Mouse (Mus musculus): Measurements from ENCODE around the gene Prpf40b. TPM values are rescaled to one million over a fixed set of nuclear protein-coding genes. Genes with fewer than 3 reads are reported as not detected.
"Not testable (repeated sequence)": the region's sequence is repeated elsewhere in the genome, so short reads cannot be mapped to it uniquely, and the experiment has no call there.

Prpf40b gene
- polyA plus RNA-seq (2015; fragmentation: Nextera tagmentation; extraction: Ambion mirVana): 29.8 and 34.8 TPM in 2 replicates

GRCm38 (mm10) chr15:99294813-99295374 lies at the start of gene Prpf40b:
Gene Prpf40b, plus strand, starts transcription at chr15:99295087.
- peak within 1 kb of the TSS; percentile 63 for H3K4me2 ChIP-seq (ENCODE audit: low read depth, low read length)
- H3K27ac ChIP-seq (ENCODE audit: low read length): peak within 1 kb of the TSS; percentile 84
- peak within 1 kb of the TSS; percentile 73 for H3K4me3 ChIP-seq (ENCODE audit: low read length)
- H3K4me1 ChIP-seq (ENCODE audit: control insufficient read depth, insufficient read depth, low read length): 0 out of 2 replicates have a peak, but pooled peaks cover 2% of the 10 kb centered on the region
- no peaks in the 10 kb centered on the region for H3K9me3 ChIP-seq (ENCODE audit: control insufficient read depth, low read length)
- peak within 1 kb of the TSS; percentile 76 for H3K9ac ChIP-seq (ENCODE audit: low read depth, low read length)
- ATAC-seq: peak; percentile 97
- under 1% methylated on average over 60 of the region's 64 CpGs for WGBS
- no peaks in the 10 kb centered on the region for H3K27me3 ChIP-seq (replicated peaks; ENCODE audit: control insufficient read depth, insufficient read depth, low read length)
- no peaks in the 10 kb centered on the region for H3K36me3 ChIP-seq (ENCODE audit: control insufficient read depth, insufficient read depth, low read length)

- H3K4me1 ChIP-seq (ENCODE audit: control insufficient read depth, insufficient read depth, low read length); H3K27ac ChIP-seq (ENCODE audit: low read length); H3K4me2 ChIP-seq (ENCODE audit: low read depth, low read length); H3K9me3 ChIP-seq (ENCODE audit: control insufficient read depth, low read length); H3K27me3 ChIP-seq (replicated peaks; ENCODE audit: control insufficient read depth, insufficient read depth, low read length); ATAC-seq; H3K4me3 ChIP-seq (ENCODE audit: low read length): not testable (repeated sequence)
- Histone ChIP-seq H3K36me3 (ENCODE audit: control insufficient read depth, insufficient read depth, low read length) (peaks cover 26% of the 10 kb centered on the region; the same call in 1 of the 2 replicates), H3K9ac (ENCODE audit: low read depth, low read length) (0 out of 2 replicates have a peak overlapping the region, but pooled peaks have one; percentile 24)
- WGBS: 82% methylated on average over 6 of the region's 6 CpGs
These were observed 48.2 kb upstream of the Prpf40b start for GRCm38 (mm10) chr15:99246736-99247135.

- no peak overlapping the region for H3K4me3 ChIP-seq (ENCODE audit: low read length)
- no peak overlapping the region for H3K27ac ChIP-seq (ENCODE audit: low read length)
- H3K9ac ChIP-seq (ENCODE audit: low read depth, low read length): no peak overlapping the region
- 0 out of 2 replicates have a peak, but pooled peaks cover 14% of the 10 kb centered on the region for H3K36me3 ChIP-seq (ENCODE audit: control insufficient read depth, insufficient read depth, low read length)
- H3K27me3 ChIP-seq (replicated peaks; ENCODE audit: control insufficient read depth, insufficient read depth, low read length): no peaks in the 10 kb centered on the region
- H3K9me3 ChIP-seq (ENCODE audit: control insufficient read depth, low read length): no peaks in the 10 kb centered on the region
- peaks cover 16% of the 10 kb centered on the region for H3K4me1 ChIP-seq (ENCODE audit: control insufficient read depth, insufficient read depth, low read length)
- WGBS: 86% methylated on average over 9 of the region's 9 CpGs
- no peak for ATAC-seq
- no peak overlapping the region for H3K4me2 ChIP-seq (ENCODE audit: low read depth, low read length)
These were observed 45.9 kb upstream of the Prpf40b start for GRCm38 (mm10) chr15:99248972-99249371.

GRCm38 (mm10) chr15:99249938-99250337 lies 44.9 kb upstream of the Prpf40b start:
- peaks cover 24% of the 10 kb centered on the region for H3K4me1 ChIP-seq (ENCODE audit: control insufficient read depth, insufficient read depth, low read length)
- WGBS: 92% methylated on average over 11 of the region's 11 CpGs
- no peak overlapping the region for H3K9ac ChIP-seq (ENCODE audit: low read depth, low read length)
- ATAC-seq: no peak
- H3K4me2 ChIP-seq (ENCODE audit: low read depth, low read length): no peak overlapping the region
- no peak overlapping the region for H3K4me3 ChIP-seq (ENCODE audit: low read length)
- H3K36me3 ChIP-seq (ENCODE audit: control insufficient read depth, insufficient read depth, low read length): 0 out of 2 replicates have a peak, but pooled peaks cover 14% of the 10 kb centered on the region
- H3K9me3 ChIP-seq (ENCODE audit: control insufficient read depth, low read length): no peaks in the 10 kb centered on the region
- no peak overlapping the region for H3K27ac ChIP-seq (ENCODE audit: low read length)
- no peaks in the 10 kb centered on the region for H3K27me3 ChIP-seq (replicated peaks; ENCODE audit: control insufficient read depth, insufficient read depth, low read length)

- H3K36me3 ChIP-seq (ENCODE audit: control insufficient read depth, insufficient read depth, low read length): 0 out of 2 replicates have a peak, but pooled peaks cover 12% of the 10 kb centered on the region
- H3K4me3 ChIP-seq (ENCODE audit: low read length): peak overlapping the region; percentile 71
- under 1% methylated on average over 14 of the region's 15 CpGs for WGBS
- H3K9me3 ChIP-seq (ENCODE audit: control insufficient read depth, low read length); H3K27ac ChIP-seq (ENCODE audit: low read length); H3K27me3 ChIP-seq (replicated peaks; ENCODE audit: control insufficient read depth, insufficient read depth, low read length): not testable (repeated sequence)
- peak overlapping the region; percentile 66 for H3K4me2 ChIP-seq (ENCODE audit: low read depth, low read length)
- ATAC-seq: peak; percentile 13
- H3K9ac ChIP-seq (ENCODE audit: low read depth, low read length): peak overlapping the region; percentile 78
- H3K4me1 ChIP-seq (ENCODE audit: control insufficient read depth, insufficient read depth, low read length): peaks cover 24% of the 10 kb centered on the region
These were observed 43.8 kb upstream of the Prpf40b start for GRCm38 (mm10) chr15:99251111-99251510.

GRCm38 (mm10) chr15:99251626-99252380 lies 43.1 kb upstream of the Prpf40b start, which contains the start of gene Mcrs1:
Gene Mcrs1, minus strand, starts transcription at chr15:99251961.
- H3K4me2 ChIP-seq (ENCODE audit: low read depth, low read length): peak within 1 kb of the TSS; percentile 70
- WGBS: under 1% methylated on average over 52 of the region's 52 CpGs
- peak within 1 kb of the TSS; percentile 78 for H3K9ac ChIP-seq (ENCODE audit: low read depth, low read length)
- H3K4me1 ChIP-seq (ENCODE audit: control insufficient read depth, insufficient read depth, low read length): peaks cover 24% of the 10 kb centered on the region
- peak within 1 kb of the TSS; percentile 96 for H3K27ac ChIP-seq (ENCODE audit: low read length)
- no peaks in the 10 kb centered on the region for H3K27me3 ChIP-seq (replicated peaks; ENCODE audit: control insufficient read depth, insufficient read depth, low read length)
- peak; percentile 96 for ATAC-seq
- 0 out of 2 replicates have a peak, but pooled peaks cover 7% of the 10 kb centered on the region for H3K36me3 ChIP-seq (ENCODE audit: control insufficient read depth, insufficient read depth, low read length)
- no peaks in the 10 kb centered on the region for H3K9me3 ChIP-seq (ENCODE audit: control insufficient read depth, low read length)
- peak within 1 kb of the TSS; percentile 71 for H3K4me3 ChIP-seq (ENCODE audit: low read length)

GRCm38 (mm10) chr15:99252381-99253174 lies 42.3 kb upstream of the Prpf40b start:
- peak; percentile 68 for ATAC-seq
- Histone ChIP-seq H3K9ac (ENCODE audit: low read depth, low read length) (peak overlapping the region; percentile 78), H3K27ac (ENCODE audit: low read length) (peak overlapping the region; percentile 96), H3K4me1 (ENCODE audit: control insufficient read depth, insufficient read depth, low read length) (peaks cover 24% of the 10 kb centered on the region), H3K27me3 (replicated peaks; ENCODE audit: control insufficient read depth, insufficient read depth, low read length) (no peaks in the 10 kb centered on the region), H3K4me2 (ENCODE audit: low read depth, low read length) (peak overlapping the region; percentile 70), H3K9me3 (ENCODE audit: control insufficient read depth, low read length) (no peaks in the 10 kb centered on the region), H3K36me3 (ENCODE audit: control insufficient read depth, insufficient read depth, low read length) (0 out of 2 replicates have a peak, but pooled peaks cover 5% of the 10 kb centered on the region), H3K4me3 (ENCODE audit: low read length) (peak overlapping the region; percentile 71)
- WGBS: 2% methylated on average over 22 of the region's 22 CpGs

- H3K9ac ChIP-seq (ENCODE audit: low read depth, low read length); H3K4me3 ChIP-seq (ENCODE audit: low read length); H3K36me3 ChIP-seq (ENCODE audit: control insufficient read depth, insufficient read depth, low read length); H3K27me3 ChIP-seq (replicated peaks; ENCODE audit: control insufficient read depth, insufficient read depth, low read length); H3K9me3 ChIP-seq (ENCODE audit: control insufficient read depth, low read length); ATAC-seq: not testable (repeated sequence)
- H3K4me2 ChIP-seq (ENCODE audit: low read depth, low read length): peak overlapping the region; percentile 70; the same call in 1 of the 2 replicates
- peak overlapping the region; percentile 96; the same call in 1 of the 2 replicates for H3K27ac ChIP-seq (ENCODE audit: low read length)
- 35% methylated on average over 2 of the region's 2 CpGs for WGBS
- H3K4me1 ChIP-seq (ENCODE audit: control insufficient read depth, insufficient read depth, low read length): peaks cover 24% of the 10 kb centered on the region
These were observed 41.8 kb upstream of the Prpf40b start for GRCm38 (mm10) chr15:99253175-99253479.

GRCm38 (mm10) chr15:99253772-99254171 lies 41.1 kb upstream of the Prpf40b start:
- Histone ChIP-seq H3K27ac (ENCODE audit: low read length) (no peak overlapping the region), H3K9me3 (ENCODE audit: control insufficient read depth, low read length) (no peaks in the 10 kb centered on the region), H3K36me3 (ENCODE audit: control insufficient read depth, insufficient read depth, low read length) (no peaks in the 10 kb centered on the region), H3K4me1 (ENCODE audit: control insufficient read depth, insufficient read depth, low read length) (peaks cover 24% of the 10 kb centered on the region), H3K9ac (ENCODE audit: low read depth, low read length) (no peak overlapping the region; the same call in 1 of the 2 replicates), H3K4me3 (ENCODE audit: low read length) (no peak overlapping the region), H3K4me2 (ENCODE audit: low read depth, low read length) (no peak overlapping the region), H3K27me3 (replicated peaks; ENCODE audit: control insufficient read depth, insufficient read depth, low read length) (no peaks in the 10 kb centered on the region)
- ATAC-seq: no peak
- 90% methylated on average over 6 of the region's 6 CpGs for WGBS
